Mouse (Mus musculus) MEL (cell line): ENCODE results near the gene Myo1e.

Source experiments
- CHD1 ChIP-seq: IDR thresholded peaks from 2 replicates; pipeline ENCODE4 v1.6.1; 2012; ENCODE audit warnings: low read depth, mild to moderate bottlenecking, inconsistent platforms, low read length, improper control_type of control experiment
- CTCF ChIP-seq, 3 experiments: IDR thresholded peaks in 2 of 3; conservative IDR thresholded peaks in 1 of 3; 2 replicates each; pipeline ENCODE4 v1.5.1; 2011 to 2012; ENCODE audit warnings: low read length in 3 of 3, low read depth in 2 of 3, mild to moderate bottlenecking in 2 of 3, improper control_type of control experiment in 1 of 3, inconsistent platforms in 1 of 3, mixed read lengths in 1 of 3, moderate library complexity in 1 of 3; ENCODE audit not compliant: control insufficient read depth in 1 of 3, insufficient read depth in 1 of 3, poor library complexity in 1 of 3, severe bottlenecking in 1 of 3
- ELF1 ChIP-seq: IDR thresholded peaks from 2 replicates; pipeline ENCODE4 v1.6.1; 2014; ENCODE audit warnings: low read depth, mild to moderate bottlenecking, inconsistent platforms, low read length, improper control_type of control experiment, moderate library complexity
- EP300 ChIP-seq, 2 experiments: IDR thresholded peaks; 2 replicates each; pipeline ENCODE4 v1.6.1; 2011; ENCODE audit warnings: improper control_type of control experiment in 2 of 2, low read length in 2 of 2, low read depth in 1 of 2, mild to moderate bottlenecking in 1 of 2
- KAT2A ChIP-seq: conservative IDR thresholded peaks from 2 replicates; pipeline ENCODE4 v1.6.1; 2012; ENCODE audit warnings: low read depth, low read length, improper control_type of control experiment, inconsistent platforms
- MEF2A ChIP-seq: IDR thresholded peaks from 2 replicates; pipeline ENCODE4 v1.6.1; 2014; ENCODE audit warnings: low read depth, mild to moderate bottlenecking, inconsistent platforms, low read length, improper control_type of control experiment; ENCODE audit not compliant: poor library complexity, insufficient replicate concordance, severe bottlenecking; ENCODE audit errors: extremely low read depth
- POLR2A ChIP-seq, 2 experiments: IDR thresholded peaks; 2 replicates each; pipeline ENCODE4 v1.6.1; 2011 to 2012; ENCODE audit warnings: low read length in 2 of 2, mild to moderate bottlenecking in 2 of 2, control low read depth in 1 of 2, improper control_type of control experiment in 1 of 2, low read depth in 1 of 2, moderate library complexity in 1 of 2; ENCODE audit not compliant: control insufficient read depth in 1 of 2, insufficient read depth in 1 of 2, poor library complexity in 1 of 2
- POLR2AphosphoS2 ChIP-seq: IDR thresholded peaks from 2 replicates; pipeline ENCODE4 v1.6.1; 2011; ENCODE audit warnings: low read length, improper control_type of control experiment
- RAD21 ChIP-seq: IDR thresholded peaks from 2 replicates; pipeline ENCODE4 v1.6.1; 2011; ENCODE audit warnings: mild to moderate bottlenecking, low read depth, low read length, improper control_type of control experiment
- TCF12 ChIP-seq: IDR thresholded peaks from 2 replicates; pipeline ENCODE4 v1.6.1; 2014; ENCODE audit warnings: low read depth, mild to moderate bottlenecking, inconsistent platforms, low read length, improper control_type of control experiment, moderate library complexity
- UBTF ChIP-seq: IDR thresholded peaks from 2 replicates; pipeline ENCODE4 v1.6.1; 2012; ENCODE audit warnings: low read depth, mild to moderate bottlenecking, inconsistent platforms, low read length, improper control_type of control experiment, moderate library complexity, borderline replicate concordance; ENCODE audit not compliant: insufficient read depth
- USF2 ChIP-seq, 2 experiments: IDR thresholded peaks; 2 replicates each; pipeline ENCODE4 v1.6.1; 2011 to 2012; ENCODE audit warnings: improper control_type of control experiment in 2 of 2, low read length in 2 of 2, borderline replicate concordance in 1 of 2, inconsistent platforms in 1 of 2, low read depth in 1 of 2, mild to moderate bottlenecking in 1 of 2; ENCODE audit not compliant: insufficient read depth in 1 of 2
- ZKSCAN1 ChIP-seq: IDR thresholded peaks from 2 replicates; pipeline ENCODE4 v1.6.1; 2012; ENCODE audit warnings: low read depth, mild to moderate bottlenecking, inconsistent platforms, low read length, improper control_type of control experiment, moderate library complexity

DNA sequence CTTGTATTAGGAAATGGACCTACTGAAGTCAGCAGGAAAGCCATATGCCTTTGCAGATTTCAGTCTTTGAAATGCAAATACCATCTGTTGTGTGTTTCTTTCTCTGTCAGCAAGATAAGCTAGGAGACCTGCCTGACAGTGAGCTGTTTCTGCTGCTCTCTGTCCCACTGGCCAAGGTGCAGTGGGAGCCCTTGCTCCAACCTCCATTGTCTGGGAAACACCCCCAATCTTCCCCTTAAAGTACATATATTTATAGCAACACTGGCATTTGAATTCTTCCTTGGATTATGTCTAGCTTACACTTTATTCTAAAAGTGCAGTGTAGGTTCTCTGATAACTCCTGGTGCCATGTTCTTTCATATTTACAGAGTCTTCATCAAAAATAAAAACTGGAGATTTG lies 131.7 kb downstream of the Myo1e start:
- TF ChIP-seq USF2 (IDR thresholded peaks at IDR 0.05; ENCODE audit: borderline replicate concordance in 1 of 2, insufficient read depth in 1 of 2, low read depth in 1 of 2, low read length in 2 of 2) (no peak), UBTF (no peak), KAT2A (no peak), CTCF (IDR thresholded peaks at IDR 0.05 in 2 of 3, conservative IDR thresholded peaks at IDR 0.05 in 1 of 3; ENCODE audit: control insufficient read depth in 1 of 3, insufficient read depth in 1 of 3, low read depth in 2 of 3, low read length in 3 of 3, poor library complexity in 1 of 3, severe bottlenecking in 1 of 3) (no peak), POLR2A (IDR thresholded peaks at IDR 0.05; ENCODE audit: control insufficient read depth in 1 of 2, insufficient read depth in 1 of 2, low read depth in 1 of 2, low read length in 2 of 2, poor library complexity in 1 of 2) (no peak), RAD21 (no peak), POLR2AphosphoS2 (no peak), TCF12 (no peak), CHD1 (no peak), ELF1 (no peak), MEF2A (no peak), EP300 (IDR thresholded peaks at IDR 0.05; ENCODE audit: low read depth in 1 of 2, low read length in 2 of 2) (no peak), ZKSCAN1 (no peak)
